Mouse (Mus musculus): ENCODE measurements at regions not wholly inside any gene's neighbourhood (a gene's known extent, or its start where the extent isn't known, plus 50 kb on each side); places are given as distances from the start of the nearest gene placed in this dataset.

DNA sequence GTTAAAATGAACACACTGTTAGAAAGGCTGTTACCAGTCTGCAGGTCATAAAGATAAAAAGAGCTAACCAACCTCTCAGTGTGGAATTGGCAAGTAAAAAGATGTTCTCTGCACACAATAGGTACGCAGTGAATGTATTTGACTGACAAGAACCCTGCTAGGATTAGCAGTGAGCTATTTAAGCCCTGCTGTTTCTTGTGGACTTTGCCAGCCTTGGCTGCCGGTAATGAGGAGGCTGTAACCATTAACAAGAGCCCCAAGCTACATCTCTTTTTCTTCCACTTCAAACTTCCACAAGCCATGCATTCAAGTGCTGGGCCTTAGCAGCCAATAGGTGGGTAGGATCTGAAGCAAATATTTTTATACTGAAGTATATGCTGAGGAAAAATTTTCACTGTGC, 717.5 kb downstream of the Cypt12 start:
- no peak for TF ChIP-seq POLR2A (IDR thresholded peaks at IDR 0.05; ENCODE audit: borderline replicate concordance, control insufficient read depth, low read depth, low read length)
- no peak for TF ChIP-seq CTCF (IDR thresholded peaks at IDR 0.05; ENCODE audit: control insufficient read depth, insufficient read depth, low read length)

Data from bone marrow, adult 2 months (tissue).